Mouse (Mus musculus) G1E (cell line): ENCODE data around the gene Cyp8b1.

ENCODE experiments used
- CTCF ChIP-seq: IDR thresholded peaks from 2 replicates; pipeline ENCODE4 v1.5.1; 2012; ENCODE audit warnings: low read depth, low read length, inconsistent platforms, mixed read lengths
- GATA1 ChIP-seq: IDR thresholded peaks from 2 replicates; pipeline ENCODE4 v1.6.1; 2012; ENCODE audit warnings: borderline replicate concordance, low read length, inconsistent platforms, mixed read lengths
- GATA2 ChIP-seq: IDR thresholded peaks from 2 replicates; pipeline ENCODE4 v1.6.1; 2012; ENCODE audit warnings: low read depth, low read length, inconsistent platforms, borderline replicate concordance
- POLR2AphosphoS5 ChIP-seq: IDR thresholded peaks from 2 replicates; pipeline ENCODE4 v1.6.1; 2012; ENCODE audit warnings: low read depth, low read length, inconsistent platforms; ENCODE audit not compliant: insufficient replicate concordance

- TF ChIP-seq CTCF (no peak), GATA2 (no peak), GATA1 (no peak), POLR2AphosphoS5 (no peak)
Observed at GRCm38 (mm10) chr9:121869432-121869831, 46.7 kb downstream of the Cyp8b1 start.
